Mouse (Mus musculus) layer of hippocampus, postnatal 10 days (tissue): ENCODE data around the gene Mrpl19. TPM values are rescaled to one million over a fixed set of nuclear protein-coding genes. Genes with fewer than 3 reads are reported as not detected.
A peak's percentile ranks its signal among the peaks of the same experiment; 100 is the strongest.

Source experiments
- DNase-seq, 2 experiments: peaks; one replicate each; pipeline ENCODE4 v3.0.0; 2021; ENCODE audit warnings: low spot score in 2 of 2
- total RNA-seq, 2 experiments: library from RNA; stranded (reverse); gene quantifications; 2 replicates each; pipeline ENCODE4 v1.2.3; 2021

Mrpl19 gene
- total RNA-seq, 2 experiments from 2014 or later, result 28.5 to 33.9 TPM

DNA sequence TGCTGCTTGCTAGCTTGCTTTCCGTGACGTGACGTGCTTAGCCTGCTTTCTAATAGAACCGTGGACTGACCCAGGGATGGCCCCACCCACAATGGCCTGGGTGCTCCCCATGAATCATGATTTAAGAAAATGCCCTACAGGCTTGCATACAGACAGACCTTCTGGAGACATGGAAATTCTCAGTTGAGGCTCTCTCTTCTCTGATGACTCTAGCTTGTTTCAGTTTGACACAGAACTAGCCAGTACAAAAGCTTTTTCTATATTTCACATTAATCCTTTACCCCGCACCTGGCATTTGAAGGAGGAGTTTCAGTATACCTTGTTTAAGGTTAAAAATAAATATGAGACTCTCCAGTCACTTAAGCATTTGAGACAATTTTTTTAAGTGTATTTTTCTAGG, 24.0 kb downstream of the Mrpl19 start:
- no peak for DNase-seq

DNA sequence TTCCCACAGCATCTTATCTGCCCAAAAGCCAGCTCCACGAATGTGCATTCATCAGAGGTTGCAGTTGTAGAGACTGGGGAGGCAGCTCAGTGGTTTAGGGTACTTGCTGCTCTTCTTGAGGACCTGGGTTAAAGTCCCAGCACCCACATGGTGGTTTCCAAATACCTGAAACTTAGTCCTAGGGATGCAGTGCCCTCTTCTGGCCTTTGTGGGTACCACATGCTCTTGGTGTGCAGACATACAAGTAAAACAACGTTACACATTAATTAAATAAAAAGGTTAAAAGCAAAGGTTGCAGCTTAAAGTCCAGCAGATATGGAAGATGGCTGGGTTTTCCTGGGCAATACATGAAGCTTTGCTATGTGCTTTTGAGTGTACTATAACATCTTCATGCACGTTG, 32.5 kb downstream of the Mrpl19 start:
- no peak for DNase-seq

DNA sequence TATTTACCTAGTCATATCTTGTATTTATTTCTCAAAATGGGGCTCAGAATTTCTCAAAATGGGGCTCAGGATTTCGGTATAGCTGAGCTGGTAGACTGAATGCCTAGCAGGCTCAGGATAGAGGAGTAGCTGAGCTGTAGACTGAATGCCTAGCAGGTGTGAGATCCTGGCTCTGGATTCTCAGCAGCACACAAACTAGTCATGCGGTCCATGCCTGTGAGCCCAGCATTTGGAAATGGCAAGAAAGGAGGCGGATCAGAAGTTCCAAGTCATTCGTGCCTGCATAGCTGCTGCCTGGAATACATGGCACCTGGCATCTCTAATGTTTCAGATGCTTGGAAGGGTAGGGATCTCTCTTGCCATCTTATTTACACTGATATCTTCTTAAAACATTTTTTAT, 36.4 kb downstream of the Mrpl19 start:
- no peak for DNase-seq

GRCm38 (mm10) chr6:81924304-81924703, 41.5 kb downstream of the Mrpl19 start:
- DNase-seq, result no peak

DNA sequence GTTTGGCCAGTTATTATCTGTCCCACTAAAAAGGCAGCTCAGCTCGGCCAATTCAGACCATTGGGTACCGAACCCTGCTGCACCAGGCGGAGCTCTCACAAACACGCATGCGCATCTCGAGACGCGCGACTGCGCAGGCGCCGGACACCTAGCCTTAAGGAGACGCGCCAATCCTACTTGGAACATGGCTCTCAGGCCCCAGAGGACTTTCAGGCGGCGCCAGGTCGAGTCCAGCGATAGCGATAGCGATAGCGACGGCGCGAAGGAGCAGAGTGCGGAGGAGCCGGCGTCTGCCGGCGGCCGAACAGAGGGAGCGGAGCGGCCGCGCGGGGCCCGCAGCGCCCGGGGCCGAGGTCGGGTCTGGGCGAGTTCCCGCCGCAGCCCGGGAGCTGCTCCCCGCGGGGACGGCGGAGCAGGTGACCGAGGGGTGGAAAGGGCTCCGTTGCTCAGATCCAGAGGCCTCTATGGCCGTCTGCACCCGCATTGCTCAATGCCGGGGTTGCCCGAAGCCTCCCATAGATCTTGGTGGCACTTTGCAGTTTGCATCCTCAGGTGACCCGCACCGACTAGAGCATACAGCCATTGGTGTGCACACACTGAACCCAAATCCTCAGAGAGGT, 42.1 kb downstream of the Mrpl19 start, which contains the start of gene Gcfc2:
Gene Gcfc2 (plus strand): TSS at position 147 of the 620 bp plus-strand sequence.
- DNase-seq, result peak; percentile 94 to 97

DNA sequence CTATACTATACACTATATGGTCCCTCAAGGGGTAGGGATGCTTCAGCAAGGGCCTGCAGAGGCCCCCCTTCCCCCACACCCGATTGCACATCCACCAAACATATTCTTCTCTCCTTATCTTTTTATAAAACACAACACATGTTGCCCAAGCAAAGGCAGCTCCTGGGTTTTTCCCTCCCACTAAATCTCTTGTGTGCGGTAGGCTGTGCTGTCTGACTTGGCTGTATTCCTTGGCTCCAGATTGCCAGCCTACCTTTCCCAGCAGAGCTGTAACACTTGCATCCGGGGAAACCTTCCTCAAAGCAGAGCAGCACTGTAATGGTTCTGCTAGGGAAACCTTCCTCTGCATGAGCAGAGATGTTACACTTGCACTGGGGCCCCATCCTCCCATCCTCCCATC, 53.6 kb downstream of the Mrpl19 start:
- DNase-seq, result peak in 1 of 2 experiments; percentile 22

DNA sequence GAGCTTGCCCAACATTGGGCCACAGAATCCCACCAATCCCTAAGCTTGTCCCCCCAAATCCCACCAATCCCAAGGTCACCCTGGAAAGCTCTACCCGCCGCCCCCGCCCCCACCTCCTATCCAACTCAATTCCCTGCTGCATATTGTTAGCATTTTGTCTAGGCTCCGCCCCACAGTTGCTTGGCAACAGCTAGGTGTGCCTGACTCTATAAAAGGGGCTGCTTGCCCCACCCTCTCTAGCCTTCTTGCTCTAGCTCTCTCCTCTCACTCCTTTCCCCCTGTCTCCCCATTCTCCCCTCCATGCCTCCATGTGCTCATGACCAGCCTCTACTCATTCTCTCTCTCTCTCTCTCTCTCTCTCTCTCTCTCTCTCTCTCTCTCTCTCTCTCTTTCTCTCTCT, 54.0 kb downstream of the Mrpl19 start:
- DNase-seq, result no peak

DNA sequence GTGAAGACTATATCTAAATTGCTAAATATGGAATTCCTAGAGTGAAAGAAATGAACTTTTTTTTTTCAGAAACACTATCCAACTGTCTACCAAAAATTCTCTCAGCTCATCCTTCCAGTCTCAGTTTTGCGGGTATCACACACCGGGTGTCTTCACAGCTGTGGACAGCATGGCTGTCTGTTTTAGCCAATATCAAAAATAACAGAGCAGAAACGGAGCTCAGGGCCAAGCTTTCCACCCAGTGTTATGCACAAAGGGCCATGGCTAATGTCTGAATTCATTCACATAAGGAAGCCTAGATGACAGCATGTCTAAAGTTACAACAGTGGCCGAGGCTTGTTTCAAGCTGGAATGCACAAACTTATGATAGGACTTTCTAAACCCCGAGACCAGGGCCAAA, 54.5 kb downstream of the Mrpl19 start:
- DNase-seq, result no peak

- DNase-seq, result no peak
Observed at GRCm38 (mm10) chr6:81910302-81910855, 55.4 kb downstream of the Mrpl19 start.

Other genes with a start within 250 kb of the Mrpl19 start
- 10 to 100 TPM; 14.0 to 16.3 TPM for gene Gcfc2, start 42.3 kb downstream of the Mrpl19 start, total RNA-seq
- gene Eva1a, start 75.1 kb upstream of the Mrpl19 start, total RNA-seq, result 10 to 100 TPM; 12.0 to 13.2 TPM